Mouse (Mus musculus) midbrain, postnatal 0 days (tissue): Measurements from ENCODE around the gene Slc19a1. TPM values are rescaled to one million over a fixed set of nuclear protein-coding genes. Genes with fewer than 3 reads are reported as not detected.

ENCODE experiments used
- ATAC-seq: fragments of 200-750 bp; cut with Nextera tagmentation; 2 replicates; pipeline ENCODE4 v1.8.0; 2017; ENCODE audit warnings: moderate number of reproducible peaks, mild to moderate bottlenecking, moderate TSS enrichment, moderate library complexity; ENCODE audit not compliant: low FRiP score
- DNase-seq: peaks from one replicate; pipeline ENCODE4 v3.0.0-alpha.2; 2015; ENCODE audit warnings: low spot score
- H3K27ac ChIP-seq: fragments of 300-500 bp; sonication (generic); 2 replicates; pipeline ENCODE4 v1.5.1; 2014; ENCODE audit warnings: low read depth, mild to moderate bottlenecking, low read length, mixed read lengths
- H3K27me3 ChIP-seq: fragments of 300-500 bp; sonication (generic); 2 replicates; pipeline ENCODE4 v1.6.1; 2014; ENCODE audit warnings: low read length, control low read depth, mixed read lengths; ENCODE audit not compliant: insufficient read depth
- H3K36me3 ChIP-seq: fragments of 300-500 bp; sonication (generic); 2 replicates; pipeline ENCODE4 v1.6.1; 2014; ENCODE audit warnings: low read length, control low read depth, mixed read lengths; ENCODE audit not compliant: insufficient read depth
- H3K4me1 ChIP-seq: fragments of 300-500 bp; sonication (generic); 2 replicates; pipeline ENCODE4 v1.6.1; 2014; ENCODE audit warnings: mild to moderate bottlenecking, control low read depth, antibody characterized with exemption, low read length, mixed read lengths; ENCODE audit not compliant: insufficient read depth
- H3K4me2 ChIP-seq: fragments of 300-500 bp; sonication (generic); 2 replicates; pipeline ENCODE4 v1.6.1; 2014; ENCODE audit warnings: low read depth, mild to moderate bottlenecking, low read length, mixed read lengths; ENCODE audit not compliant: poor library complexity, severe bottlenecking
- H3K4me3 ChIP-seq: fragments of 300-500 bp; sonication (generic); 2 replicates; pipeline ENCODE4 v1.5.1; 2014; ENCODE audit warnings: low read depth, mild to moderate bottlenecking, low read length, moderate library complexity
- H3K9ac ChIP-seq: fragments of 300-500 bp; sonication (generic); replicated peaks from 2 replicates; pipeline ENCODE4 v1.6.1; 2014; ENCODE audit warnings: mild to moderate bottlenecking, low read length, moderate library complexity, mixed read lengths; ENCODE audit not compliant: poor library complexity, severe bottlenecking
- H3K9me3 ChIP-seq: fragments of 300-500 bp; sonication (generic); 2 replicates; pipeline ENCODE4 v1.6.1; 2016; ENCODE audit warnings: low read length, control low read depth
- CTCF ChIP-seq: IDR thresholded peaks from 2 replicates; pipeline ENCODE4 v1.5.1; 2016; ENCODE audit warnings: antibody characterized with exemption, mild to moderate bottlenecking
- WGBS: fragments of 180-500 bp; shearing (Covaris S2); extraction: QIAGEN DNeasy Blood & Tissue Kit; methylation state at CpG from one replicate; pipeline ENCODE4 v1.1.7; 2014; 5-methylcytosine and 5-hydroxymethylcytosine counted together
- polyA plus RNA-seq: library from polyadenylated mRNA; unstranded; fragments of >200 nt; fragmentation: Nextera tagmentation; extraction: Ambion mirVana; gene quantifications from 2 replicates; pipeline ENCODE4 v1.2.1, GENCODE M21; 2015
- total RNA-seq: library from RNA; depleted of rRNA; stranded (reverse); fragments of >200 nt; gene quantifications from 2 replicates; pipeline ENCODE4 v1.2.3, GENCODE M21; 2014

Gene Slc19a1
- total and polyA plus RNA-seq, 2 experiments from 2014 or later: 38.1 to 44.1 TPM

- TF ChIP-seq CTCF: no peak
- Histone ChIP-seq H3K27ac (no peak overlapping the region), H3K4me1 (no peaks in the 10 kb centered on the region), H3K4me2 (no peak overlapping the region), H3K4me3 (no peak overlapping the region), H3K36me3 (no peaks in the 10 kb centered on the region), H3K9ac (no peak overlapping the region), H3K9me3 (no peaks in the 10 kb centered on the region), H3K27me3 (no peaks in the 10 kb centered on the region)
- DNase-seq (no peak), ATAC-seq (no peak)
- 91% methylated on average over 2 of the region's 2 CpGs for WGBS
These were observed 15.0 kb upstream of the Slc19a1 start for GRCm38 (mm10) chr10:77017061-77017460.

GRCm38 (mm10) chr10:77017662-77018061 lies 14.4 kb upstream of the Slc19a1 start:
- no peak for DNase-seq
- no peak for TF ChIP-seq CTCF
- 71% methylated on average over 9 of the region's 9 CpGs for whole genome bisulfite sequencing

GRCm38 (mm10) chr10:77021399-77022052 lies 10.5 kb upstream of the Slc19a1 start:
- DNase-seq: peak; percentile 88
- H3K9ac ChIP-seq: no peak overlapping the region
- H3K4me3 ChIP-seq: no peak overlapping the region
- no peak overlapping the region for H3K27ac ChIP-seq
- H3K4me2 ChIP-seq: 0 out of 2 replicates have a peak overlapping the region, but pooled peaks have one; percentile 4
- WGBS: 27% methylated on average over 17 of the region's 17 CpGs
- H3K36me3 ChIP-seq: no peaks in the 10 kb centered on the region
- ATAC-seq: peak; percentile 48; the same call in 1 of the 2 replicates
- no peaks in the 10 kb centered on the region for H3K9me3 ChIP-seq
- TF ChIP-seq CTCF: peak; percentile 94
- H3K27me3 ChIP-seq: no peaks in the 10 kb centered on the region
- no peaks in the 10 kb centered on the region for H3K4me1 ChIP-seq

More at GRCm38 (mm10) chr10:77017662-77018061, 14.4 kb upstream of the Slc19a1 start:
- Histone ChIP-seq H3K36me3 (no peaks in the 10 kb centered on the region), H3K9ac (no peak overlapping the region), H3K4me3 (no peak overlapping the region), H3K9me3 (no peaks in the 10 kb centered on the region), H3K27me3 (no peaks in the 10 kb centered on the region), H3K27ac (no peak overlapping the region), H3K4me2 (no peak overlapping the region), H3K4me1 (no peaks in the 10 kb centered on the region)
- ATAC-seq: no peak

GRCm38 (mm10) chr10:77022301-77023130 lies 9.5 kb upstream of the Slc19a1 start:
- no peak for TF ChIP-seq CTCF
- Histone ChIP-seq H3K9me3 (no peaks in the 10 kb centered on the region), H3K36me3 (no peaks in the 10 kb centered on the region), H3K27me3 (no peaks in the 10 kb centered on the region), H3K4me3 (no peak overlapping the region), H3K4me1 (no peaks in the 10 kb centered on the region), H3K4me2 (no peak overlapping the region), H3K27ac (no peak overlapping the region), H3K9ac (no peak overlapping the region)
- 86% methylated on average over 13 of the region's 13 CpGs for WGBS
- no peak for ATAC-seq
- no peak for DNase-seq

GRCm38 (mm10) chr10:77024231-77024630 lies 7.8 kb upstream of the Slc19a1 start:
- 84% methylated on average over 5 of the region's 5 CpGs for WGBS
- Histone ChIP-seq H3K4me1 (no peaks in the 10 kb centered on the region), H3K27me3 (no peaks in the 10 kb centered on the region), H3K4me2 (no peak overlapping the region), H3K36me3 (no peaks in the 10 kb centered on the region), H3K9me3 (no peaks in the 10 kb centered on the region), H3K27ac (no peak overlapping the region), H3K4me3 (no peak overlapping the region), H3K9ac (no peak overlapping the region)
- no peak for TF ChIP-seq CTCF
- ATAC-seq (no peak), DNase-seq (no peak)

GRCm38 (mm10) chr10:77026944-77027343 lies 5.1 kb upstream of the Slc19a1 start:
- H3K9ac ChIP-seq: no peak overlapping the region
- H3K9me3 ChIP-seq: no peaks in the 10 kb centered on the region
- H3K4me1 ChIP-seq: no peaks in the 10 kb centered on the region
- DNase-seq (no peak), ATAC-seq (no peak)
- no peak overlapping the region for H3K4me2 ChIP-seq
- H3K27me3 ChIP-seq: no peaks in the 10 kb centered on the region
- TF ChIP-seq CTCF: no peak
- no peak overlapping the region for H3K27ac ChIP-seq
- H3K4me3 ChIP-seq: no peak overlapping the region
- H3K36me3 ChIP-seq: no peaks in the 10 kb centered on the region
- 82% methylated on average over 3 of the region's 3 CpGs for WGBS
